Mouse (Mus musculus): ENCODE measurements around the gene Hinfp. TPM values are rescaled to one million over a fixed set of nuclear protein-coding genes. Genes with fewer than 3 reads are reported as not detected.

The Hinfp gene
- total and polyA plus RNA-seq, 3 experiments = 6.9 to 12.6 (median 10.2) TPM

GRCm38 (mm10) chr9:44347166-44347565, 41.7 kb upstream of the Hinfp start:
- H3K79me2 ChIP-seq (replicated peaks; ENCODE audit: control insufficient read depth, insufficient read depth, low read length) = no peaks in the 10 kb centered on the region
- WGBS = 92% methylated on average over 9 of the region's 9 CpGs
- H3K4me3 ChIP-seq = no peak overlapping the region
- no peak for TF ChIP-seq EP300 (IDR thresholded peaks at IDR 0.05; ENCODE audit: insufficient read depth, low read depth, low read length)
- intact Hi-C loops (cut with DNase I) = no loop called here
- no peak overlapping the region for H3K9ac ChIP-seq (ENCODE audit: low read depth, low read length)
- peaks cover 3% of the 10 kb centered on the region for H3K4me1 ChIP-seq (ENCODE audit: control insufficient read depth, insufficient read depth, low read length)
- DNase-seq = no peak
- no peaks in the 10 kb centered on the region for H3K36me3 ChIP-seq (ENCODE audit: control insufficient read depth, insufficient read depth, low read length)
- no peak overlapping the region for H3K27ac ChIP-seq
- no peaks in the 10 kb centered on the region for H3K27me3 ChIP-seq (ENCODE audit: control insufficient read depth, insufficient read depth, low read length)

- intact Hi-C loops (cut with DNase I) = no loop called here
- Histone ChIP-seq H3K27me3 (ENCODE audit: control insufficient read depth, insufficient read depth, low read length) (no peaks in the 10 kb centered on the region), H3K4me1 (ENCODE audit: control insufficient read depth, insufficient read depth, low read length) (peaks cover 3% of the 10 kb centered on the region), H3K79me2 (replicated peaks; ENCODE audit: control insufficient read depth, insufficient read depth, low read length) (no peaks in the 10 kb centered on the region), H3K9ac (ENCODE audit: low read depth, low read length) (no peak overlapping the region), H3K36me3 (ENCODE audit: control insufficient read depth, insufficient read depth, low read length) (no peaks in the 10 kb centered on the region), H3K27ac (no peak overlapping the region), H3K4me3 (no peak overlapping the region)
- TF ChIP-seq POLR2A (IDR thresholded peaks at IDR 0.05; ENCODE audit: insufficient read depth, low read depth, low read length) (no peak), EP300 (IDR thresholded peaks at IDR 0.05; ENCODE audit: insufficient read depth, low read depth, low read length) (no peak), CTCF (IDR thresholded peaks at IDR 0.05) (no peak)
- DNase-seq = no peak
- 85% methylated on average over 6 of the region's 6 CpGs for WGBS
These were observed 40.3 kb upstream of the Hinfp start for GRCm38 (mm10) chr9:44345570-44346433.

DNA sequence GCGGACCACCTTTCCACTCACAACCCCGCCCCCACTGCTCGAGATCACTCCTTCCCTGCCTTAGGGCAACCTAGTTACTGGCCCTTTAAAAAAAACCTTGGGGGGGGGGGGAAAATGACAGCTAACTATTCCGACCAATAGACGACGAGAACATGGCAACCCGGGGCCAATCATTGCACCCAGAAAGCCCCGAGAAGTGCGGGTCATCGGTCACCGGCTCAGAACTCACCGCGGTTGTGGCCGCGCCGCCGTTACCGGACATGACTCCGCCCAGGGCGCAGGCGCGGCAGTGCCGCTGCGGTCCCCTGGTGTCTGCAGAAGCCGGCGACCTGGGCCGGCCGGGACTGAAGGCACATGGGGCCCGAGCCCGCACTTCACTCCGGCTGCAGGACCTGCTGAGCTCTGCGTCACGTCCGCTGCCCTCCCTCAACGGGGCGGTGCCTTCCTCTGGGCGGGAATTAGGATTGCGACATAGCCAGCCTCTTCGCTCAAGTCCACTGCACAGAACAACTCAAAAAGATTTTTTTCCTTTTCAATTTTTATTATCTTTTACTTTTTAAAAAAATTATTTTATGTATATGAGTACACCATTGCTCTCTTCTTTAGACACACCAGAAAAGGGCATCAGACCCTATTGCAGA, 38.4 kb upstream of the Hinfp start, which contains the start of gene Hmbs:
Gene Hmbs (minus strand): TSS at position 448 of the 641 bp plus-strand sequence.
- Histone ChIP-seq H3K4me3 (peak within 1 kb of the TSS; percentile 97), H3K79me2 (replicated peaks; ENCODE audit: control insufficient read depth, insufficient read depth, low read length) (no peaks in the 10 kb centered on the region), H3K4me1 (ENCODE audit: control insufficient read depth, insufficient read depth, low read length) (peaks cover 3% of the 10 kb centered on the region), H3K36me3 (ENCODE audit: control insufficient read depth, insufficient read depth, low read length) (no peaks in the 10 kb centered on the region), H3K9ac (ENCODE audit: low read depth, low read length) (peak within 1 kb of the TSS; percentile 85), H3K27me3 (ENCODE audit: control insufficient read depth, insufficient read depth, low read length) (no peaks in the 10 kb centered on the region), H3K27ac (peak within 1 kb of the TSS; percentile 100)
- peak; percentile 96 to 97 for DNase-seq
- TF ChIP-seq CTCF (IDR thresholded peaks at IDR 0.05) (no peak), POLR2A (IDR thresholded peaks at IDR 0.05; ENCODE audit: insufficient read depth, low read depth, low read length) (peak; percentile 69), EP300 (IDR thresholded peaks at IDR 0.05; ENCODE audit: insufficient read depth, low read depth, low read length) (0 out of 2 replicates have a peak, but pooled peaks have one; percentile 61)
- WGBS = under 1% methylated on average over 39 of the region's 39 CpGs
- intact Hi-C loops (cut with DNase I) = loop anchor here (5.0 kb wide), 2 partner anchors 37 to 97 kb away; partner anchors contain the start of gene Hinfp

- Histone ChIP-seq H3K9ac (ENCODE audit: low read depth, low read length) (peak overlapping the region; percentile 72), H3K36me3 (ENCODE audit: control insufficient read depth, insufficient read depth, low read length) (no peaks in the 10 kb centered on the region), H3K4me1 (ENCODE audit: control insufficient read depth, insufficient read depth, low read length) (peaks cover 3% of the 10 kb centered on the region), H3K27ac (peak overlapping the region; percentile 100), H3K79me2 (replicated peaks; ENCODE audit: control insufficient read depth, insufficient read depth, low read length) (no peaks in the 10 kb centered on the region), H3K4me3 (peak overlapping the region; percentile 97), H3K27me3 (ENCODE audit: control insufficient read depth, insufficient read depth, low read length) (no peaks in the 10 kb centered on the region)
- DNase-seq = peak; percentile 58 to 69
- intact Hi-C loops (cut with DNase I) = loop anchor here (5.0 kb wide), 2 partner anchors 36 to 96 kb away; partner anchors contain the start of gene Hinfp
- 2% methylated on average over 6 of the region's 6 CpGs for WGBS
- TF ChIP-seq POLR2A (IDR thresholded peaks at IDR 0.05; ENCODE audit: insufficient read depth, low read depth, low read length) = no peak
- TF ChIP-seq EP300 (IDR thresholded peaks at IDR 0.05; ENCODE audit: insufficient read depth, low read depth, low read length) = no peak
- TF ChIP-seq CTCF (IDR thresholded peaks at IDR 0.05) = no peak
These were observed 37.8 kb upstream of the Hinfp start for GRCm38 (mm10) chr9:44343290-44343689.

- TF ChIP-seq EP300 (IDR thresholded peaks at IDR 0.05; ENCODE audit: insufficient read depth, low read depth, low read length) = no peak
- TF ChIP-seq CTCF (IDR thresholded peaks at IDR 0.05) = no peak
- no peak for TF ChIP-seq POLR2A (IDR thresholded peaks at IDR 0.05; ENCODE audit: insufficient read depth, low read depth, low read length)
- H3K4me3 ChIP-seq = no peak overlapping the region; the same call in 1 of the 2 replicates
These were observed 37.1 kb upstream of the Hinfp start for GRCm38 (mm10) chr9:44342605-44343004.

More at GRCm38 (mm10) chr9:44342605-44343004, 37.1 kb upstream of the Hinfp start:
- no peaks in the 10 kb centered on the region for H3K36me3 ChIP-seq (ENCODE audit: control insufficient read depth, insufficient read depth, low read length)
- WGBS = 81% methylated on average over 1 of the region's 1 CpGs
- H3K27me3 ChIP-seq (ENCODE audit: control insufficient read depth, insufficient read depth, low read length) = no peaks in the 10 kb centered on the region
- H3K4me1 ChIP-seq (ENCODE audit: control insufficient read depth, insufficient read depth, low read length) = peaks cover 3% of the 10 kb centered on the region
- DNase-seq = no peak
- H3K27ac ChIP-seq = peak overlapping the region; percentile 100
- no peak overlapping the region for H3K9ac ChIP-seq (ENCODE audit: low read depth, low read length)
- intact Hi-C loops (cut with DNase I) = loop anchor here (5.0 kb wide), 2 partner anchors 35 to 95 kb away; partner anchors contain the start of gene Hinfp
- no peaks in the 10 kb centered on the region for H3K79me2 ChIP-seq (replicated peaks; ENCODE audit: control insufficient read depth, insufficient read depth, low read length)
